Mouse (Mus musculus) left cerebral cortex, adult 6 months (tissue): ENCODE measurements around the gene Fam170b. TPM values are rescaled to one million over a fixed set of nuclear protein-coding genes. Genes with fewer than 3 reads are reported as not detected.

Experiments used
- long read RNA-seq, 2 experiments: library from polyadenylated mRNA; unstranded; transcript quantifications; one replicate each; pipeline ENCODE4 v2.0.0; 2019 to 2020
- polyA plus RNA-seq: library from polyadenylated mRNA; unstranded; fragments of <200 nt; fragmentation: Nextera tagmentation; gene quantifications from 2 replicates; pipeline ENCODE4 v1.2.3, GENCODE M21; 2021

Fam170b gene
- polyA plus RNA-seq = 0.06 and 0.07 TPM in 2 replicates
- long read RNA-seq, experiment 1 = 0 reads
- long read RNA-seq, experiment 2 = 0 reads

DNA sequence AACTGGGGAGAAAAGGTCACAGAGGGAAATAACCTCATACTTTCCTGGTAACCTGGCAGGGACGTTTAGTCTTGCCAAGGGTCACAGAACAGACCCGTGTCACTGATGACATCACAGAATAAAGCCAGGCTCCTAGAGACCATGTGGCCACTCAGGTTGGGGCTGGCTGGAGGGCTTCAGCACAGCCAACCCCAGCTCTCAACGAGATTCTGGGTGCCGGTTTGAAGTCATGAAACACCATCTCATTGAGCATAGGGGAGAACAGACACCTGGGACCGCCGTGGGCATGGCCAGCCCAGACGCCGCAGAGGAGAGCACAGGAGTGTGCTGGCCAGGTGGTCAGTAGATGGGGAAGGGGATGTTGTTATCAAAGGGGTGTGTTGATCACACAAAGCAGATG lies at the start of gene Fam170b:
Gene Fam170b (plus strand): TSS at position 116 of the 400 bp plus-strand sequence.

GRCm38 (mm10) chr14:32785556-32786130 lies 48.1 kb upstream of the Fam170b start, which contains the start of gene Tmem273:
Tmem273 (plus strand) TSS chr14:32785963.

DNA sequence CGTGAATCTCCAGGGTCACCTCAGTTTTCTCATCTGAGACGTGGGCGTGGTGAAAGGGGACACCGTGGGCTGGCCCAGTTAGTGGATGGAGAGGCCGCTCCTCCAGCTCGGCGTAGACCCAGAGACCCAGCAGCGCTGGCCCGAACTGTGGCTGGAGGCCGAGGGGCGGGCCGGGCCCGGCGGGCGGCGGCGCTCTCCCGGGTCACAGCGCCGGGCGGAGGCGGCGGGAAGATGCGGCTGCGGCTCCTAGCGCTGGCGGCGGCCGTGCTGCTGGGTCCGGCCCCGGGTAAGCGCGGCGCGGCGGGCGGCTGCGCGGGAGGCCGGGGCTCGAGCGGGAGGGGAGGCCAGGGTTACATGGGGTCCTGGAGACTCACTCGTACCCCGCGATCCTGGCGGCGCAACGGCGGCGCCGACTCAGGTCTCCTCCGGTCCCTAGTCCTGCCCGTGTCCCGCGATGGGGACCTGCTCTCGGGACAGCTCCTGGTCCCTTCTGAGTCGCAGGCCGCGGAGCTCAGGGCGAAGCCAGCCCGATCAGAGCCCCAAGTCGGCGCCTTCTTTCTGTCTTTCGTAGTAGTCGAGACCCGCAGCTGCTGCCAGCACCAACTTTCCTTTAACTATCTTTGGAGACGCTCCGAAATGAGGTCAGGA lies 23.0 kb downstream of the Fam170b start, which contains the start of gene Vstm4:
Gene Vstm4 (plus strand): TSS at position 76 of the 648 bp plus-strand sequence.

Other genes starting within 250 kb of the Fam170b start
- 0.04 TPM in 1 of 2 replicates, not detected in the other for gene Prrxl1, start 234.6 kb upstream of the Fam170b start, polyA plus RNA-seq
- gene 3425401B19Rik, start 148.7 kb upstream of the Fam170b start, polyA plus RNA-seq = 0.06 and 0.21 TPM in 2 replicates
- 0.49 and 1.1 TPM in 2 replicates for gene Tmem273, start 48.0 kb upstream of the Fam170b start, polyA plus RNA-seq
- gene Vstm4, start 22.8 kb downstream of the Fam170b start, polyA plus RNA-seq = 1.9 and 3.0 TPM in 2 replicates
- 0.43 and 0.48 TPM in 2 replicates for gene Lrrc18, start 157.4 kb downstream of the Fam170b start, polyA plus RNA-seq